Mouse (Mus musculus) 3T3-L1 (cell line): ENCODE measurements around the gene Gm49510.

ENCODE experiments used
- DNase-seq: peaks from one replicate; pipeline ENCODE4 v3.0.0-alpha.2; 2015; ENCODE audit warnings: low read depth, low spot score

The Gm49510 gene

DNA sequence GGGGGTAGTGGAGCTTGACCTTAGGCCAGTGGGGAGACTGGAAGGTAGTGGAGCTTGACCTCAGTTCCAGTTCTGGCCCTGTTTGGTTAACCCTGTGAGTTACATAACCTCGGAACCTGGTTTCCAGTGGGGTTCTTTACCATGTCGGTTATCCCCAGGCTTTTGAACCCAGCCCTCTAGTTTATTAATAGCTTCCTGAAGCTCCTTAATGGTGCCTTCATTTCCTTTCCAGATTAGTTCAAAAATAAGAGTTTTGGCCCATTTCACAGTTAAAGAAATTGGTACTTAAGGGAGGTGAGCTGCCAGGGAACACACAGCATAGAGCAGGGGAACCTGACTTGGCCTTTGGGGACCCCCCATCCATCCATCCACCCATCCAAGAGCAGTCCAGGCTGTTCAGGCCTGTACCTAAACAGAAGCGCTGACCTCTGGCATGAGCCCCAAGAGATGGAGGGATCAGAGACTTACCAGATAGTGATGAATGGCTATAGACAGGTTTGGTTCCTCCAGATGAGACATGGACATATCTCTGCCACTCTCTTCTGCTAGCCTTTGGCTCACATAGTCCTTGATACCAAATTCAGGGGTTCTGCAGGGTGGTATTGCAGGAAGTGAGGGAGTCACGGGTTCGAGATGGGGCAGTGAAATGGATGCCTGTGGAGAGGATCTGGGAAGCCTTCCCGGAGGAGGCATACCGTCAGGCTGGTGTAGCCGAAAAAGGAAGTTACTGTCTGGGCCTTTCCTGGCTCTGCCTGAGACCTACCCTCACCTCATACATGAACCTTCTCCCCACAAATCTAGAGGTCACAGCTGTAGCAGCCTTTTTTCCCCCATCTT, 15.6 kb downstream of the Gm49510 start:
- no peak for DNase-seq

DNA sequence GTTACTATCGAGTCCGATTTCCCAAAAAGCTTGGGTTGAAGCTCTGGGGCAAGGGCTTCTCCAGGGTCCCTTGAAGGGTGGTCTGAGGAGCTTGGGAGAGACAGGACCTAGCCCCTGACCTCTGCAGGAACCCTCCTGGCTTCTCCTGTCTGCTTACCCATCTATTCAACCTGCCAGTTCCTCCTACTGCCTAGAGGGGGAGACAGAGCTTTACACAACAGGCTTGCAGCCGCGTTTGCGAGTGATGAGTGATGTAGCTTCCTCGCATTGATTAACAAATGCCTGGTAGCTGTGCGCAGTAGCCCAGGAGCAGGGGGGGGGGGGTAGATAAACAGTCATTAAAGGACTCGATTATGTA, 16.2 kb downstream of the Gm49510 start:
- DNase-seq = peak; percentile 87

DNA sequence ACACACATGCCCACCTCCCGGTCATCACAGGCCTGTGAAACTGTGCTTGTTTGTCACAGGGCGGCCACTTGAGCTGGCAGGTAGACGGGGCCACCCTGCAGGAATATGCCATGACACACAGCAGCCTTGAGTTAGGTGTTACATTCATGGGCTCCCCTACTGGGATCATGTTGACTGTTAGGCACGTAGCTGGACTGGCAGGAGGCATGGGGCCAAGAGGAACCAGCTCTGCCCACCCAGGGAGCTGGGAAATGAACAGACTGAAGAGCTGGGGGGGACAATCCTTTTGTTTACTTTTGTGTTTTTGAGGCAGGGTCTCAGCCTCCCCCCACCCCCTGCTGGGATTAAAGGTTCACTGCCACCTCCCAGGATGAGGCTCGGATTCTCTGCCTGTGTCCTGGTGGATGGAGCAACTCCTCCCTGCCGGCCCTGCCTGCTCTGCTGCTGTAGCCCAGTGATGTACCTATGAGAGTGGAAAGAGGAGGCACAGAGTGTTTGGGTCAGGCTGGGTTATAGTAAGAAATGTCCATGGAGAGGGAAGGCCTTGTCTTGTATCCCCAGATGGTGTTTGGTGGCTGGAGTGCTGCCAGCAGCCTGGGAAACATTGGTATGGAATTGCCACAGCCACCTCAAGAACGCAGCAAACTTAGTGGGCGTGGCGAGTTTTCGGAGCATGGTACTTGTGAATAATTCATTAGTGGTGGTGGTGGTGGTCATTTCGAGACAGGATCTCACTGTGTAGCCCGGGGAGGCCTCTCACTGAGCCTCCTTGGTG, 16.8 kb downstream of the Gm49510 start:
- DNase-seq = peak; percentile 27

DNA sequence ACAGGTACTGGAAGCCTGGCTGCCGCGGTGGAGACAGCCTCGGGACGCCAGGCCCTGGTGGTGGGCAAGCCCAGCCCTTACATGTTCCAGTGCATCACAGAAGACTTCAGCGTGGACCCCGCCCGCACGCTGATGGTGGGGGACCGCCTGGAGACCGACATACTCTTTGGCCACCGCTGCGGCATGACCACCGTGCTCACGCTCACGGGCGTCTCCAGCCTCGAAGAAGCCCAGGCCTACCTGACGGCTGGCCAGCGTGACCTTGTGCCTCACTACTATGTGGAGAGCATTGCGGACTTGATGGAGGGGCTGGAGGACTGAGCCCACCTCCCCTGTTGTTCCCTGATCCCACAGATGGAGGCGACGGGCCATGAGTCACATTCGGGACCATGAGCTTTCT, 18.7 kb downstream of the Gm49510 start:
- no peak for DNase-seq

DNA sequence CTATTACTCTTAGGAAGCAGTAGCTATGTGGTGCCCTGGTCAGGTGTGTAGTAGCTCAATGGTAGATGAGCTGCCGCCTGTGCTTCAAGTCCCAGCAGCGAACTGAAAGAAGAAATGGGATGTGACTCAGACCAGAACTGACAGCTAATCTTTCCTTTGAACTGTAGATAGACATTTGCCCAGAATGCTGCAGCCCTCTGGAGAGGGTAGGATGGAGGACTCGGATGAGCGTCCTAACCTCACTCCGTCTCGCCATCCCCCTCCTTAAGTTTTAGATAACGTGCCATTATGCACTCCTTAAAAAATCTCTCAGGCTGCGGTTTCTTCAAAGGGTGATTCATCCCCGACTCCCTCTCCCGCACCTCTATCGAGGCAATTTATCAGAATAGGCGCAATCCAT, 20.4 kb downstream of the Gm49510 start:
- no peak for DNase-seq

DNA sequence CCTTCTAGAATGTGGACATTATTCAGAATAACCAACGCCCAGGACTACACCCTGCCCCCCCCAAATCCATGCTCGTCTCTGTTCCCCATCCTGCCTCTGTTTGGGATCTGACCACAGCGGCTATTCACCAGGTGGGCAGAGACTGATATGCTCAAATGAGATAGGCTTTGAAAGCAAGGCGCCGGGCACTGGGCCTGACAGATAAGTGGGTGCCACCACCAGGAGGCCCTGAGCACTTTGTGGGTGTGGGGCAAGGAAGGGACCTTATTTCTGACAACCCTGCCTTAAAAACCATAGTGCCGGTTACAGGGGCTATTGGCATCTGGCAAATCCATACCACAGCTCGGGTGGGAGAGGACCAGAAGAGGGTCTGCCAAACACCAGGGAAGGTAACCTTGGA, 23.2 kb downstream of the Gm49510 start:
- DNase-seq = no peak

DNA sequence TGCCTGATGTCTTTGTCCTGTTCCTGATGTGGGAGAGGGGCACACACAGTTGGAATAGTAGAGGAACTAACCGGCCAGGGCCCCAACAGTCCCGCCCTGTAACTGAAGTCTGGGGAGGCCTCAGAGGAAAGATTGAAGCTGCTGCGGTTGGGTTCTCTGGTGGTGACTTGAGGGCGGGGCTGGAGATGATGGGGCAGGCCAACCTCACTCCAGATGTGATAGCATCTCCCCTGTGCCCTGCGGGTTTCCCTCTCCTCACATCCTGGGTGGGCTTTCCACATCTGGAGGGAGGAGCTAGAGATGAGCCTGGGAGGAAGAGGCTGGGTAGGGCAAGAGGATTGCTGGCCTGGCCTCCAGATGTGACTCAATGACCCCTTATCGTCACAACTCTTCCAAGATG, 24.1 kb downstream of the Gm49510 start:
- DNase-seq = no peak

DNA sequence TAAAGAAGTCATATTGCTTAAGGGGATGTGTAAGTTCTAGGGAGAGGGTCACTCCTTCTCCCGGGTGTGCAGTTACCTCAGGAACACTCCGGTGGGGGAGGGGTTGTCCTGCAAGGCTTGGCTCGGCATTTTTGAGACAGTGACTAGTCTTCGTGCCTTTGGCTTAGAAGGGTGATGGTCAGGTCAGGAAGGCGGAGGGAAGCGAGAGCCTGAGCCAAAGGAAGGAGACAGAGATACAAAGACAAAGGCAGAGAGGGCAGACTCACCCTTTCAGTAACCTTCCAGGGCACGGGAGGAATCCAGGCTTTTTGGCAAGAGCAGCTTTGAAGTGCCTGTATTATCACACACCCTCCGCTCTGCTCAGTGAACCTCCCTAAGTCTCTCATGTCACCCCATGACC, 25.7 kb downstream of the Gm49510 start:
- peak; percentile 66 for DNase-seq

DNA sequence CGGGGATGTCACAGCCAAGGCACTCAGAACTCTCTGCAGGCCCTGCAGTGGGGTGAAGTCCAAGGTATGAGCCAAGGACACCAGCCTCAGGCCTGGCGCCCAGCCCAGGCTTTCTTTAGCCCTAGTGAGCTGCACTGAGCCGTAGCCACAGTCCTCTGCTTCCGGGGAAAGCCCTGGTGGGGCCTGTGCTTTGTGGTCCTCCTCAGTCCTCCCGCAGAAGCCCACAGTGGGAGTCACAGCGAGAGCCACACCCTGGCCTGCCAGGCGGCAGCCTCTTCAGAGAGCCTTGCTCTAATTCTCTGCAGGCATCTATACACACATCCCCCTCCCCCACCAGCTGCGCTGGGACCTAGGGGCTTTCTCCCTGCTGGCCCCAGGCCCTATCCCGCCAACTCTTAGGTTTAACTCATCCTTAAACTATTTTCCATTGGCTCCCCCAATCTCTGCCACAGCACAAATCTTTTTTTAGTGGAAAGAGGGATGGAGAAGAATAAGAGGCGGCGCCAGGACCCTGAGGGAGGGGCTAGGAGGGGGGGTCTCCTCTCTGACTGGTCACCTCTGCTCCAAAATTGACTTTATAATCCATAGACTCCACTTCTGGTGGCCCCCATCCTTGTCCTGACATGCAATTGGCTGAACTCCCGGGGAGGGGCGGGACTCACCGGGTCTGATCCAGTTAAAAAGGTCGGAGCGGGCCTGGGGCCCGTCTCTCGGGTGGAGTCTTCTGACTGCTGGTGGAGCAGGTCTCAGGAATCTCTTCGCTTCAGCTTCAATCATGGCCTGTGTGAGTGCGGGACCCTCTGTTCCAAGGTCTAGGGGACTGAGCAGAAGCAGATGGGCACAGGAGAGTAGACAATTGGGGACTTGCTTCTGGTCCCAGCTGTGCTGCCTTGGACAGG, 26.8 kb downstream of the Gm49510 start, which contains the start of gene Lgals1:
Gene Lgals1, plus strand, starts transcription at position 705 of the 899 bp plus-strand sequence.
- peak; percentile 98 for DNase-seq

DNA sequence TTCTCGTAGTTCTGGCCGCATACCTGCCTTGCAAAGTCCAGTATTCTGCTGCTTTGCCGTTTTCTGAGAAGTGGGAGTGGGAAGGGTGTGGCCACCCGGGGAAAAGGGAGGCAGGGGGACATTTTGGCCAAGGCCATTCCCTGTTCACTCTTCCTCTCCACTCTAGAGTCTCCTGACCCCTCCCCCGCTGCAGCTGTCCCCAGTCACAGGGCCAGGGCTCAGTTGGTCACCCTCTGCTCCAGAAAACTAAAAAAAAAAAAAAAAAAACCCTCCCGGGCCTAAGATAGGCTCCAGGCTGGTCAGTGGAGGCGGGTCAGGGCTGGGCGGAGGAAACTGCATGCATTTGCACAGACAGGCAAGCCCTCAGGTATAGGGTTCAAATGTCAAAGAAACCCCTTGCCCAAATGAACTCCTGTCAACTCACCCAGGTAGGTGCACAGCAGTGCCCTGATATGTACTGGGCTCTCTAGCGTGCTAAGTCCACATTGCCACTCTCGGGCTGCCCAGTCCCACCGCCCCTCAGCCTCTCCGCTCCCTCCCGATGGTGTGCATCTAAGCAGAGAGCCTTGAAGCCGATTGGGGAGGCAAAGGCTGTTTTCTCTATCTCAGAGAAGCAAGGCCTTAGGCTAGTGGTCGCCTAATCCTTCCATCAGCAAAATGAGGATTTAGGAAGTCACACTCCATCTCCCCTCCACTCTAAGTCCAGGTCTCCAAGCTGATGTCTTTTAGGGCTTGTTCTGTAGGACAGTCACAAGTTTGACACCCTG, 27.7 kb downstream of the Gm49510 start:
- peak; percentile 40 for DNase-seq

DNA sequence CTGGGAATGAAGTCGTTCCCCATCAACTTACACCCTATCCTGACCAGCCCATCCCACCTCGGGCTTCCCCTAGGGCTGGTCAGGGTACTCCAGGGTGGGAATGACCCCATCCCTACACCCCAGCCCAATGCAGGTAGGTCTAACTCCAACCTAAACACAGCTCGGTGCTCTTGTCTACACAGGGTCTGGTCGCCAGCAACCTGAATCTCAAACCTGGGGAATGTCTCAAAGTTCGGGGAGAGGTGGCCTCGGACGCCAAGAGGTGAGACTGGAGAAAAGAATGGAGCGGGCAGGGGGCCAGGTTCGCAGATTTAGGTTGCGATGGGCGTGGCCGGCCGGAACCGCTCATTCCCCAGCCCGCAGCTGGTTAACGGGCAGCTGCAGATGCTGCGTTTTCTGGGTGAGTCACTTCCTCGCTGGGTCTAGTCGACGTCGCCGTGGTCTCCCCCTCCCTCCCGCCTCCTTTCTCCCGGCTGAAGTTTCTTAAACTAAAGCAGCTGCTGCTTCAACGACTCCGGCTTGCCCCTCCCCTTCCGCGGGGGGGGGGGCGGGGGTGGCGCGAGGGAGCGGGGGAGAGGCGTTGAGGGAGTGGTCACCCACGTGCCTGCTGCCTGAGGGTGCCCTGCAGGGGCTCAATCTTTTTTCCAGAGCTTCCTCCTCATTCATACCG, 28.5 kb downstream of the Gm49510 start:
- DNase-seq = peak; percentile 97

DNA sequence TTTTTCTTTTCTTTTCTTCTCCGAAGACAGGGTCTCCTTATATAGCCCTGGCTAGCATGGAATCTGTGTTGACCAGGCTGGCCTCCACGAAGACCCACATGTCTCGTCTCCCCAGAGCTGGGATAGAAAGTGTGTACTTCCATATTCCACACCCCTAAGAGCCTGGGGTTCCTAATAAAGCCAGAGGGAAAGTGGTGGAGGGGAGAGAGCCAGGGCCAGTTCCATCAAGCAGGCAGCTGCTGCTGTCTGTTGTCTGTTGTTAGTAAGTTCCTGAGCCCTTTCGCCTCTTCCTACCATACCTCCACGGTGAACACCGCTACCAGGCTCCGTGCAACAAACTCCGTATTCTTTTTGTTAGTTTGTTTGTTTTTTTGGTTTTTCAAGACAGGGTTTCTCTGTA, 29.1 kb downstream of the Gm49510 start:
- DNase-seq = no peak

DNA sequence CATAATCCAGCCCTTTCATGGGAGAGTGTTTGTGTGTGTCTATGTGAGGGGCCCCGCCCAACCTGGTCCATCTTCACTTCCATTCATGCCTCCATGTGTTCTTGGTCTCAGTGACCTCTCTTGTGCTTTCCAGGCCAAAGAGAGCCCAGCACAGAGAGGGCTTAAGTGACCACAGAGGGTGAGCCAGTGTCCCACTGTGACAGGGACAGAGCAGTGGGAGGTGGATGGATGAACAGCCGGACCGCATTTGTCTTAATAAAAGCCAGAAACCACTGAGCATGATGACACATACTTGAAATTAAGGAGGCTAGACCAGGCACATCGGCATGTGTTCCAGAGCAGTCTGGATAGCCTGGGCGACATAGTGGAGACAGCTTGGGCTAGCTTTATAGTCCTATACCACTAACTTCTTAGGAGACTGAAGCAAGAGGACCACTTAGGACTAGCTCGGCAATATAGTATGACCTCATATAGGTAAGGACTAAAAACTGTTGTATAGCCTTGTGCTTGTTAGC, 30.8 kb downstream of the Gm49510 start:
- peak; percentile 61 for DNase-seq

DNA sequence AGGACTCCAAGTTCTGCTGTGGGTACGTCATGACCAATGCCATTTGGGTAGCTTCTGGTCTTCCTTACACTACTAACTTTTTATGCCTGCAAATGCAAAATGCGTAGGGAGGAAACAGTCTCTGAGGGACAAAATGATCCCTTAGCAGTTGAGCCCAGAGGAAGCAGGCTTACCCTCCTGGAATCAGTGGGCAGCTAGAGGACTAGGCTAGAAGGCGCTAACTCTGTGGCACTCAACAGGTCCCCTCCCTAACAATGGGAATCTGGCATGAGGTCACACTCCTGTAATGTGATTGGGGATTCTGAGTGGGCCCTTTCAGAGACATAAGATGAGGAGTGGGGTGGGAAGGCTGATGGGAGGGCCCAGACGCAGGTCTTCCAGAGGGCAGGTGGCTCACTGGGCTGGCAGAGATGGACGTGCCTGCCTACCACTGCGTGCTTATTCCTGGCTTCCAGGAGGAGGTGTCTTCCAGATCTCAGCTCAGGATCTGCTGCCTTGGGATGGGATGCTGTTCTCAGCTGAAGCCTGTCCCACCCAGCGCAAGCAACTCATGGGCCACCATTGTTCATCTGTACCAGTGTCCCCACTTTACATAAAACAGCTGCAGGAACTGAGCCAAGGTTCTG, 31.4 kb downstream of the Gm49510 start:
- DNase-seq = peak; percentile 66

DNA sequence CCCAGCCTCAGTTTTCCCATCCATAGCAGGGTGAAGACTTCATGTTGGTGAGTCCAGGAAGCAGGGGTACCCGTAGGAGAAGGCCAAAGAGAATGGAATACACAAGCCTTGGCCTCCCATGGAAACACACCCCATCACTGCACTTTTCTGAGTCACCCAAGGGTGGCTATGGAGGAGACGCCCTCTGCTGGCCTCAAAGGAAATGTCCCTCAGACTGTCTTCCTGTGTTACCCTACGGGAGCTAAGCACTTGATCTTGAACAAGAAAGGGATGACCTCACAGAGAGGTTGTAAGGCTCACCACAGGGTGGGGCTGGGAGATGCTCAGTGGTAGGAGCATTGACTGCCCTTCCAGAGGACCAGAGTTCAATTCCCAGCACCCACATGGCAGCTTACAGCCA, 32.1 kb downstream of the Gm49510 start:
- peak; percentile 92 for DNase-seq

DNA sequence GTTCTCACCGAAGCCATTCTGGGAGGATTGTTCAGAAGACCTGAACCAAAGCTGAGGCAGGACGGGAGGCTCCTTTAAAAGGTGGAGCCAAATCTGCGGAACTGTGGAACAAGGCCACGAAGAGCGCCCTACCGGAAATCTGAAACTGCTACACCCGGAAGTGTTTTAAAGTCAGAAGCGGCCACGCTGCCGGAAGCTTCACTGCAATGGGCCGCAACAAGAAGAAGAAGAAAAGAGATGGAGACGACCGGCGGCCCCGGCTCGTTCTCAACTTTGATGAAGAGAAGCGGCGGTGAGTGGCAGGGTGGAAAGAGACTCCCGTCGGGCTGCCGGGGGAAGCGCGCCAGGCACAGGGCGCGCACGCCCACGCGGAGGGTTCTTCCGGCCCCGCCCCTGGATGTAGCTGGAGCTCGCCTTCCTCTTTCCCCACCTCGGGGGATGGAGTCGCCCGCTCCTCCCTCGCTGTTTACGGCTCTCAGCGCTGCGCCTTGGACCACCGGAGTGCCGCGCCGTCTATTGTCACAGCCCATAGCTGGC, 35.4 kb downstream of the Gm49510 start, which contains the start of gene Nol12:
Gene Nol12, plus strand, starts transcription at position 150 of the 537 bp plus-strand sequence.
- DNase-seq = peak; percentile 92

DNA sequence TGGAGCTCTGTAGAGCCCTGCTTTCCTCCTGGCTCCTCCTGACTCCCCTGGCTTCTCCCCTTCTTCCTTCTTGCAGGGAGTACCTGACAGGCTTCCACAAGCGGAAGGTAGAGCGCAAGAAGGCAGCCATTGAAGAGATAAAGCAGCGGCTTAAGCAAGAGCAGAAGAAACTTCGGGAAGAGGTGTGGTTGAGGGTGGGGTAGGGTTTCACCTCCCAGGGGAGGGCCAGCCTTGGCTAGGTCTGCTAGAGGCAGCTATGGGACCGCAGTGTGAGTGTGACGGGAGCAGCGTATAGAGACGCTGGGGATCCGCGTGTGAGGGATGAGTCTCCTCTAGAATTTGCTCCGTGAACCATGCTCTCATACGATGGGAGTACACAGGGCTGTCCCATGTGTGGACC, 36.9 kb downstream of the Gm49510 start:
- no peak for DNase-seq

DNA sequence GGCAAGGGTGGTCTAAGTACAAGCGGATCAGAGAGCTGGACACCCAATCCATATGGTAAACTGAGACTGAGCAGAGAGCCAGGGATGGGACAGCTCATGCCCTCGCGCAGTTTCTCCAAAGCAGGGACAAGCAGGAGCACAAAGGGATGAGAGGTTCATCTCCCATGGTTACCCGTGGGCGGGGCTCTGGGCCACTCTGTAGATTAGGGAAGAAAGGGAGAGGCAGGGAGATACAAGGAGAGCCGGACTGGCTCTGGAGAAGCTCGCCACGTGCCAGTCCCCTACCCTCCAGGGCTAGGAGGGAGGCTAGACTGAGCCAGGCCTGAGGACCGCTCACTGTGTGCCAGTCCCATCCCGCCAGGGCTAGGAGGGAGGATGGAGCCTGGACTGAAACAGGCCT, 37.8 kb downstream of the Gm49510 start:
- DNase-seq = no peak

DNA sequence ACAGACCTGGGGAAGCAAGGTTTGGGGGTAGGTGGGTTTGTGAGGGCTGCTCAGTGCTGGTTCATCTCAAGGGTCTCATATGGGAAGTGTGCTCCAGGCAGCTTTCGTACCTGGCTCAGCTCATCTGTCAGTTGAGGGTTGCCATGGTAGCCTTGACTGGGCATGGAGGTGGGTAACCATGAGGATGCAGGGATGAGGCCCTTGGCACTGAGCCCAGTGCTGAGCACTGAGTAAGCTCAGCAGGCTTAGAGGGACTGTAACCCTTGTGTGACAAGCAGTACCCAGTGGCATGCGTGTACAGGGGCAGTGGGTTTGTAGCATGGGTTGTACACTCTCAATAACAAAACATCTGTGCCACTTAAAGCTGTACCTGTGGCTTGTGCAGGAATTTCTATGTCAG, 38.5 kb downstream of the Gm49510 start:
- no peak for DNase-seq

DNA sequence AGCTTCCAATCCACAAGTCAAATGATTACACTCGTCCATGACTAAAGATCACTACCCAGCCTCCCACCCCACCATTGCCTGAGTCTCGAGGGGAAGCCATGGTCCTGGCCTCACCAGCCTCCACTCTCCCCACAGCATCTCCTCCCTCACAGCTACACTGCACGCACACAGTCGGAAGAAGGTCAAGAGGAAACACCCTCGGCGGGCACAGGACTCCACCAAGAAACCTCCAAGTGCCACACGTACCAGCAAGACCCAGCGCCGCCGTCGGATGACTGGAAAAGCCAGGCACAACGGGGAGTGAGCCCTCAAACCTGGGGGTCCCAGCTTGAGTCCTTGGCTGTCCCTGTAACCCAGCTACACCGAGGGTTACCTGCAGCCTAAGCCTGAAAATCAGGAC, 40.9 kb downstream of the Gm49510 start:
- DNase-seq = no peak
